Mouse (Mus musculus): Measurements from ENCODE around the gene Bbs9.

Bbs9 gene

GRCm38 (mm10) chr9:22793698-22794097 lies 318.2 kb downstream of the Bbs9 start:
- in situ Hi-C loops (cut with MboI): no loop called here

GRCm38 (mm10) chr9:22800675-22801074 lies 325.2 kb downstream of the Bbs9 start:
- in situ Hi-C loops (cut with MboI): no loop called here

GRCm38 (mm10) chr9:22805981-22806380 lies 330.5 kb downstream of the Bbs9 start:
- in situ Hi-C loops (cut with MboI): no loop called here

- in situ Hi-C loops (cut with MboI): no loop called here
Observed at GRCm38 (mm10) chr9:22806494-22806893, 331.0 kb downstream of the Bbs9 start.

- in situ Hi-C loops (cut with MboI): no loop called here
Observed at GRCm38 (mm10) chr9:22807693-22808092, 332.2 kb downstream of the Bbs9 start.

- in situ Hi-C loops (cut with MboI): no loop called here
Observed at GRCm38 (mm10) chr9:22809621-22810126, 334.2 kb downstream of the Bbs9 start.

- in situ Hi-C loops (cut with MboI): no loop called here
Observed at GRCm38 (mm10) chr9:22810454-22810853, 334.9 kb downstream of the Bbs9 start.

- in situ Hi-C loops (cut with MboI): no loop called here
Observed at GRCm38 (mm10) chr9:22811931-22812330, 336.4 kb downstream of the Bbs9 start.

- in situ Hi-C loops (cut with MboI): no loop called here
Observed at GRCm38 (mm10) chr9:22814407-22815092, 339.0 kb downstream of the Bbs9 start.

- in situ Hi-C loops (cut with MboI): no loop called here
Observed at GRCm38 (mm10) chr9:22815093-22815458, 339.6 kb downstream of the Bbs9 start.

- in situ Hi-C loops (cut with MboI): no loop called here
Observed at GRCm38 (mm10) chr9:22819539-22819938, 344.0 kb downstream of the Bbs9 start.

GRCm38 (mm10) chr9:22820646-22821185 lies 345.2 kb downstream of the Bbs9 start:
- in situ Hi-C loops (cut with MboI): no loop called here

- in situ Hi-C loops (cut with MboI): no loop called here
Observed at GRCm38 (mm10) chr9:22822770-22823169, 347.3 kb downstream of the Bbs9 start.

- in situ Hi-C loops (cut with MboI): no loop called here
Observed at GRCm38 (mm10) chr9:22823856-22824255, 348.3 kb downstream of the Bbs9 start.

GRCm38 (mm10) chr9:22824910-22825309 lies 349.4 kb downstream of the Bbs9 start:
- in situ Hi-C loops (cut with MboI): no loop called here

GRCm38 (mm10) chr9:22826571-22826990 lies 351.1 kb downstream of the Bbs9 start:
- in situ Hi-C loops (cut with MboI): no loop called here

- in situ Hi-C loops (cut with MboI): no loop called here
Observed at GRCm38 (mm10) chr9:22827176-22827770, 351.8 kb downstream of the Bbs9 start.

- in situ Hi-C loops (cut with MboI): no loop called here
Observed at GRCm38 (mm10) chr9:22829212-22829960, 353.9 kb downstream of the Bbs9 start.

- in situ Hi-C loops (cut with MboI): no loop called here
Observed at GRCm38 (mm10) chr9:22834994-22835512, 359.5 kb downstream of the Bbs9 start.

- in situ Hi-C loops (cut with MboI): no loop called here
Observed at GRCm38 (mm10) chr9:22837000-22837399, 361.5 kb downstream of the Bbs9 start.

- in situ Hi-C loops (cut with MboI): no loop called here
Observed at GRCm38 (mm10) chr9:22837702-22838210, 362.2 kb downstream of the Bbs9 start.

- in situ Hi-C loops (cut with MboI): no loop called here
Observed at GRCm38 (mm10) chr9:22846048-22846447, 370.5 kb downstream of the Bbs9 start.

Data from mature B cell (primary cell).